Mouse (Mus musculus): ENCODE data around the gene Pjvk.
A peak's percentile ranks its signal among the peaks of the same experiment; 100 is the strongest.
"Not testable (repeated sequence)": the region's sequence is repeated elsewhere in the genome, so short reads cannot be mapped to it uniquely, and the experiment has no call there.

The Pjvk gene

DNA sequence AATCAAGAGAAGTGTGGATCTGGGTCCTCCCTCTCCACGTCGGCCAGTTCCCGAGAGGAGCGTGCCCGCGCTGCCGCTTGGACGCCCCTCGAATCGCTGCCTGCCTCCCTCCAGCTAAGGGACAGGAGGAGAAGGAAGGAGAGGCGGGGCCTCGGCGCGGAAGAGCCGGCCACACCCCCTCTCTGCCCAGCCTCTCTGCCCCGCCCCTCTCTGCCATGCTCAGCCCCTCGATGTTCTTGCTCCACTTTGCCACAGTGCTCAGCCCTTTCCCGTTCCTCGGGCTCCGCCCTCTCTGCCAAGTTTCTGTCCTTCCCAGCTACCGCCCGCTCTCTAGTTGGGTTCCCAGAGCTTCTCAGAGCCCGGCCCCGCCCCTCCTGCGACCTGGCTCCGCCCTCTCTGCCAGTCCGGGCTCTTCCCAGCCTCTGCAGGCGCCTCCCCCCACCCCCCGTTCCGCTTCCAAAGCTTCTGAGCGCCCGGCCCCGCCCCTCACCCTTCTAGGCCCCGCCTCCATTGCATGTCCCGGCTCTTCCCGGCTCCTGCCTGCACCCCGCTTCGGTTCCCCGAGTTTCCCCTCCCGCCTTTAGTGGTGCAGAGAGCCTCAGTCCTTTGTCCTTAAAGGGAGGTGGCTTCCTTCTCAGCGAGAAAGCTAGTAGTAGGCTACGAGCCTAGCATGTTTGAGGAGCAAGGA, at the start of gene Pjvk, which contains the start of gene Prkra:
Pjvk (plus strand) TSS at position 594 of the 688 bp plus-strand sequence.
Prkra (minus strand) TSS at position 133 of the 688 bp plus-strand sequence.
- peak; percentile 91 for DNase-seq (ENCODE audit: low read depth)

- DNase-seq (ENCODE audit: low read depth): no peak
These were observed 49.1 kb upstream of the Pjvk start for GRCm38 (mm10) chr2:76599214-76599613.

DNA sequence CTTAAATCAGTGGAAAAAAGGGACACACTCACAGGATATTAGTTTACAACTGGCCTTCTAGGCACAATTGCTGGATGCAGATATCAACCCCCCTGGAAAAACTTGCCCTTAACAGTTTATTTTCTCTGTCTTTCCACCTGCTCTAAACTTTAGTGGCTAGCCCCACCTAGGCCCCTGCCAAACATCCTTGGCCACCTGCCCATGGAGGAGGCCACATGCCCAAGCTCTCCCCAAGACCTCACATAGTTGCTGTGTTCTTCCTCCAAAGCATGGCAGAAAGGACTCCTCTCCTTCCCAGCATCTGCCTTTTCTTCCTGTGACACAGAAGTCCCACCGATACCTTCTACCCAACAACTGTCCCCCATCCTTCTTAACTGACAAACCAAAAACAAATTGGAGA, 46.0 kb upstream of the Pjvk start:
- DNase-seq (ENCODE audit: low read depth): no peak

DNA sequence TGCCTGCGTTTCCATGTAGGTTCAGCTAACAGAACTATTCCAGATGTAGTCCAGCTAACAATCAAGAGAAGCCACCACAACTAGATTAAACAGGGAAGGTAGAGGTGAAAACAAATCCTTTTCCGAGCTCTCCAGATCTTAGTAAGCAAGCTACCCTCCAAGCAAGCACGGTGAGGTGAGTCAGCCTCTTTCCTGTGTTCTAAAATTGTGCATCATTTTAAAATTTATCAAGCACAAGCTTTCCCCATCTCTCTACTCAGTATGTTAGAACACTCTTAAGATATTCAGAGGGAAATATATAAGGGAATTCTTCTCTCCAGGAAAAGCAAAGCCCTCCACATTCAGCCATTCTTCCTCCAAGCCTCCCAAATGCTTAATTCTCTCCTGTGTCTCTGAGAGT, 41.6 kb upstream of the Pjvk start:
- DNase-seq (ENCODE audit: low read depth): no peak

DNA sequence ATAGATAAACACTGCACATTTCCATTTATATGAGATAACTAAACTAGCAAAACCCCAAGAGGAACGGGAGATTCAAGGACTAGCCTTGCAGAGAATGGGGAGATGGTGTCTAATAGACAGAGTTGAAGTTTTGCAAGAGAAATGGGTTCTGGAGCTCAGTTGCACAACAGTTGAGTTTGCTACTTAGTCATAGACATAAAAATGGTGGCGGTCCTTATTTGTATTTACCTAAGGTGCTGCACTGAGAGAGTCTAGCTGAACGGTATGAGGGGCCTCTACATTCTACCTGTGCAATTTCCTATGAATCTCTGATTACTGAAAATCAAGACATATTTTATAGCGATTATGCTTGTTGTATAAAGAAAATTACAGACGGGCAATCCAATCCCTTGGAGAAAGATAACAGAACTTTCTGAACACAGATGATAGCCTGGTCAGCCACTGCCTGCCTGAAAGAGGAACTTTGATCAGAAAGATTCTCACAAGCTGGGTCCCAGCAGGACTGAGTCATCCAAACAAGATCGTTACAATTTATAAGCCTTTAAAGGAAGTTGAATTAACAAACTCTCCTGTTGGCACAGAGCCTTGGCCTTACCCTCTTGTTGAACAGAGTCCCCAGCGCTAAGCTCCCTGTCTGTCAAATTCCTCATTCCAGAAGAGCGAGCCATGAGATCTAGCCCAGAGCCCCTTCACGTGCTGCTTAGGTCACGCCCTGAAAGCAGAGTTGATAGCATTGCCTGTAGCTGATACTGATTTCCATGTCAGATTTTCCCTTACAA, 37.8 kb upstream of the Pjvk start:
- no peak for DNase-seq (ENCODE audit: low read depth)

GRCm38 (mm10) chr2:76611996-76612395, 36.3 kb upstream of the Pjvk start:
- DNase-seq (ENCODE audit: low read depth): no peak

GRCm38 (mm10) chr2:76618078-76618477, 30.2 kb upstream of the Pjvk start:
- DNase-seq (ENCODE audit: low read depth): no peak

- no peak for DNase-seq (ENCODE audit: low read depth)
These were observed 28.1 kb upstream of the Pjvk start for GRCm38 (mm10) chr2:76620188-76620587.

- DNase-seq (ENCODE audit: low read depth): no peak
These were observed 26.6 kb upstream of the Pjvk start for GRCm38 (mm10) chr2:76621724-76622123.

- DNase-seq (ENCODE audit: low read depth): not testable (repeated sequence)
These were observed 26.0 kb upstream of the Pjvk start for GRCm38 (mm10) chr2:76622316-76622715.

DNA sequence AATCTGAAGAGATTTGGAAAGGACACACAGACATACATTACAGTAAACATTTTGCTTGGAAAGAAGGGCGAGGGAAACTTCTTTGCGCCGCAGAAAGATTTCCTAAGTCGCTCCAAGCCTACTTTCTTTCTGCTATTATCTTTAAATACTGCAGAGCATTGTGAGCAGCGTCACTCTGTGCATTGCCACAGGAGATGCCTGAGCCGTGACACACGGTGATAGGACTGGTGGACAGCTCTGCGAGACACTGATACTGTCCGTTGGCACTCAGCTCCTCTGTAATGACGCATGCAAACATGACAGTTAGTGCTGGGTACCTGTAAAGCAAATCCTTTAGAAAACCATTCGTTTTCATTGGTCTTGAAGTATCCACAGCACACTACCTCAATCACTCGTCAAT, 18.0 kb upstream of the Pjvk start:
- no peak for DNase-seq (ENCODE audit: low read depth)

DNA sequence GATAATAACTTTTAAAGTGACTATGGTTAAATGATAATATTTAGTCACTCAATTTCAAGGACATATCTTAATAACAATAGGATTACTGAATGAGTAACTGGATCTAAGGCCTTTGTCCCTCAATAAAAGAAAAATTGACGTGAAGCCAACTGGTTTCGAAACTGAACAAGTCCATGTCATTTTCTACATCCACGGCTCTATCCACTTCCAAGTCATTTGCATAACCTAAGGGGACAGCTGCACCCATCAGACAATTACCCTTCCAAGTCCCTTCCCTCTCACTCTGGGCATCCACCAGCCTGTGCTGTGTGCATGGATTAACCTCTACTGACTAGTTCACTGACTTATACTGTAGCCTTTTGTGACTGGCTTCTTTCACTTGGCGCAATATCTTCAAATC, 16.7 kb upstream of the Pjvk start:
- no peak for DNase-seq (ENCODE audit: low read depth)

DNA sequence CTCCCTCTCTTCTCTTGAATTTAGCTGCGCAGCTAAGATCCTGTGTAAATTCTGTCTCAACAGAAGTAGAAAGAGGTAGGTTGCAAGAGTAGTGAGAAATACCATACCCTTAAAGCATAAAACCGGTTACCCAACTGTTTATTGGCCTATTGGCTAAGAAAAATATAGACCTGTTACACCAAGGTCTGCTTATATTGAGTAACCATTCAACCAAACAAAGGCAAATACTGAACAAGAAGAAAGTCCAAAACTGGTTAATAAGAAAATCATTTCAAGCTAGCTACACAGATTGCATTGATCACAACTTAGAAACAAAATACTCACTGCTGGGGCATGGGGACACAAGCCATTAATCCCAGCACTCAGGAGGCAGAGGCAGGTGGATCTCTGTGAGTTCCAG, 8.6 kb upstream of the Pjvk start:
- no peak for DNase-seq (ENCODE audit: low read depth)

DNA sequence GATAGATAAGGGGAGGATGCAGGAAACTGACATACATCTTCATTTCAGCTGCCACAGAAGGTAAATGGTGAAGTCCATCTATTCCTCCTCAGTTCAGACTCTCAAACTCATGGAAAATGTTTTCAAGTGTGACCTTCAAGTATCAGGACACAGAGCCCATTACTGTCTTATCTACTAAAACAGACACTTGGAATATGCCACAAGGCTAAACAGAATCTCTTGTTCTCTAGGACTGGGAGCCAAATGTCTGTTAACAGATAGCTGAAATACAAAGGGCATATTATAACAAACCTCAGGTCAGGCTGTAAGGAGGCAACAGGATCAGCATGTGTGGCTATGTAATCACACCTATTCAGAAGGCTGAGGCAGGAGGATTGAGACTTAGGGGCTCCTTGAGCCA, 4.5 kb upstream of the Pjvk start:
- no peak for DNase-seq (ENCODE audit: low read depth)

- DNase-seq (ENCODE audit: low read depth): no peak
These were observed 821 bp upstream of the Pjvk start for GRCm38 (mm10) chr2:76647441-76647869.

GRCm38 (mm10) chr2:76648666-76649141, 428 bp downstream of the Pjvk start:
- no peak for DNase-seq (ENCODE audit: low read depth)

DNA sequence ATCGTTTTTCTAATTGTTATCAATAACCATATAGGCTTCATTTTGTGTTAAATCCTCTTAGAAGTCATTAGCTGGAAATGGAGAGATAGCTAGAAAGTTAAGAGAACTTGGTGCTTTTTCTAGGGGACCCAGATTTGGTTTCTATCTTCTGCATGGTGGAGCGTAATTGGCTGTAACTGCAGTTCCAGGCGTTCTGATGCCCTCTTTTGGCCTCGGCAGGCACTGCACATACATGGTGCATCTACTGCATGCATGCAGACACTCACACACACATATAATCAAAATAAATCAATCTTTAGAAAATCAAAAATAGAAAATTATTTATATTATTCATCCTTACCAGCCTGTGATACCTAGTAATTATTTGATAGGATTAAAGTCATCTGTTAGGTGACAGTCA, 4.8 kb downstream of the Pjvk start:
- no peak for DNase-seq (ENCODE audit: low read depth)

DNA sequence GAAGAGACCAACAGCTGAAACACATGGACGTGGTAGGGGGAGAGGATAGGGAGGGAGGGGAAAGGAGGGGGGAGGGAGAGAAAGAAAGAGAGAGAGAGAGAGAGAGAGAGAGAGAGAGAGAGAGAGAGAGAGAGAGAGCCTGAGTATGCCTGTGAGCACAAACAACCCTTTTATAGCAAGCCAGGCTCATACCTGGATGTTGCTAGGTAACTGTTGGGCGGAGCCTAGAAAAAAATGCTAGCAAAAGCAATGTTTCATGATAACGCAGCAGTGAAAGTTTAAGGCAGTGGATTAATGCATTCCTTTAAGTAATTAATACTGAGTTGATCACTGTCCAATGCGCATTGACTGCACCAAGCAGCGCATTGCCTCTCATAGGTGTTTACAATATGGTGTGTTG, 6.4 kb downstream of the Pjvk start:
- no peak for DNase-seq (ENCODE audit: low read depth)

DNA sequence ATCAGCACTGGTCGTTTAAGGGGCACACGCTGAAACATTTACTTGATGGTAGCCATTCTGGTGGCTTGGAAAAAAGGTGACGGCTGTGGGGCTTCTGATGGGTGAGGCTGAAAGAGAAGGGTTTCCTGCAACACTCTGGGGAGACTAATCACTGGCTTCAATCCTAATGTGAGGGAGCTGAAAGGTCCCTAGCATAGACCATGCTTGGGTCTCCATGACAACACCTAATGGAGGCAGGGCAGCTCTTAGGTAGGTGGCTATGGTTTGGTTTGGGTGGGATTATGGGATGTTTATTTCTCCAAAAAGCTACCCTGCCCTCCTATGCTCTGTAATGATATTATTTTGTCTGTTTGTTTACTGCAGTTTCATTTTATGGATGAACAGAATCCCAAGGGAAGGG, 7.2 kb downstream of the Pjvk start:
- DNase-seq (ENCODE audit: low read depth): no peak

- no peak for DNase-seq (ENCODE audit: low read depth)
These were observed 7.7 kb downstream of the Pjvk start for GRCm38 (mm10) chr2:76655982-76656381.

DNA sequence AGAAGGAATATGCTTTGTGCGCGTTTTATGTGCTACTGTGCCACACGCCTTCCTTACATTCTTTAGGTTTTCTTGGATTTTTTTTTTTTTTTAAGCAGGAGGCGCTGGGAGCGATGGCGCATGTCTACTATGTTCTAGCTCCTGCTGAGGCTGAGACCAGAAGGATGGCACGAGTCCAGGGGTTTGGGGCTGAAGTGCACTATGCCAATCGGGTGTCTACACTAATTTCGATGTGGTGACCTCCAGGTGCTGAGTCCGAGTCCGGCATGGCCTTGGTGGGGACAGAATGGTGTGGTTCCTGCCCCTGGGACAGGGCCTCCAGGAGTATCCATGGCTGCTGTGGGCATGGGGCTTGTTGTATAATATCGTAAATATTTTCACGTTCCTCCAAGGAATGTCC, 10.3 kb downstream of the Pjvk start:
- no peak for DNase-seq (ENCODE audit: low read depth)

- no peak for DNase-seq (ENCODE audit: low read depth)
These were observed 11.1 kb downstream of the Pjvk start for GRCm38 (mm10) chr2:76659419-76659818.

- no peak for DNase-seq (ENCODE audit: low read depth)
These were observed 17.3 kb downstream of the Pjvk start for GRCm38 (mm10) chr2:76665531-76665930.

All from c-Kit-positive CD71-positive TER-119-negative erythroid progenitor cells, embryonic 14.5 days (primary cell).